ENCODE assay signal across 8 mouse cellular contexts in genomic region chrX:135993192-135993594, GRCm38 (mm10). TPM values are rescaled to one million over a fixed set of nuclear protein-coding genes. Genes with fewer than 3 reads are reported as not detected.
DNase-seq lines count a peak whose midpoint lies in the region; ATAC-seq and TF ChIP-seq lines count a peak whose summit lies in the region.
"Not testable (repeated sequence)": the region's sequence is repeated elsewhere in the genome, so short reads cannot be mapped to it uniquely, and the experiment has no call there.

No protein-coding gene starts in this region.

- not testable (repeated sequence) for TF ChIP-seq EP300 in liver, embryonic 14.5 days (IDR thresholded peaks at IDR 0.05; ENCODE audit: low read depth)

- peak overlapping the region; percentile 25 for H3K4me2 ChIP-seq in forebrain, embryonic 13.5 days
- not testable (repeated sequence) for H3K4me2 ChIP-seq in kidney, embryonic 14.5 days (replicated peaks; ENCODE audit: low read depth, low read length); liver, embryonic 14.5 days (ENCODE audit: low read depth); midbrain, embryonic 12.5 days (replicated peaks)

- not testable (repeated sequence) for DNase-seq in G1E (ENCODE audit: low spot score); liver, embryonic 14.5 days (ENCODE audit: low read depth in 3 of 3, low spot score in 3 of 3)
- DNase-seq in cerebellum, postnatal 25 days: peak; percentile 27 to 35
- peak; percentile 4 for DNase-seq in right cerebral cortex, postnatal 4 days

- H3K9me3 ChIP-seq in G1E (replicated peaks); forebrain, embryonic 13.5 days (replicated peaks); kidney, embryonic 14.5 days (ENCODE audit: control insufficient read depth, low read length); liver, embryonic 14.5 days (ENCODE audit: control insufficient read depth, low read length); midbrain, embryonic 12.5 days: not testable (repeated sequence)

- H3K4me1 ChIP-seq in G1E (ENCODE audit: insufficient read depth, low read depth, low read length); forebrain, embryonic 13.5 days; kidney, embryonic 14.5 days (ENCODE audit: control insufficient read depth, insufficient read depth, low read length); liver, embryonic 14.5 days (replicated peaks; ENCODE audit: control insufficient read depth in 2 of 2, insufficient read depth in 2 of 2, low read length in 1 of 2); midbrain, embryonic 12.5 days: not testable (repeated sequence)

- not testable (repeated sequence) for TF ChIP-seq CTCF in G1E (IDR thresholded peaks at IDR 0.05; ENCODE audit: low read depth, low read length); liver, embryonic 14.5 days (IDR thresholded peaks at IDR 0.05; ENCODE audit: low read depth)

- H3K9ac ChIP-seq in forebrain, embryonic 13.5 days; kidney, embryonic 14.5 days (ENCODE audit: low read depth, low read length); liver, embryonic 14.5 days (replicated peaks); midbrain, embryonic 12.5 days (replicated peaks): not testable (repeated sequence)

- ATAC-seq in G1E (ENCODE audit: extremely low read depth, insufficient number of reproducible peaks, low FRiP score, poor library complexity, severe bottlenecking): peak; percentile 49
- ATAC-seq in forebrain, embryonic 13.5 days: peak; percentile 91
- ATAC-seq in hematopoietic stem cell, adult 5-6 weeks (replicated peaks in 1 of 2; ENCODE audit: insufficient read depth in 1 of 2, low FRiP score in 2 of 2, low TSS enrichment in 1 of 2, low read depth in 1 of 2, poor library complexity in 2 of 2, severe bottlenecking in 2 of 2): peak; percentile 29 to 35; a peak in 3 of 4 replicates
- ATAC-seq in kidney, embryonic 14.5 days (ENCODE audit: low FRiP score, low TSS enrichment): peak; percentile 93
- ATAC-seq in liver, embryonic 14.5 days (ENCODE audit: insufficient read depth): peak; percentile 62
- peak; percentile 94 for ATAC-seq in midbrain, embryonic 12.5 days (ENCODE audit: low FRiP score, low read depth)

- H3K36me3 ChIP-seq in G1E (replicated peaks); forebrain, embryonic 13.5 days (ENCODE audit: poor library complexity, severe bottlenecking); kidney, embryonic 14.5 days (ENCODE audit: control insufficient read depth, insufficient read depth, low read length); liver, embryonic 14.5 days (replicated peaks; ENCODE audit: control insufficient read depth, insufficient read depth, low read depth); midbrain, embryonic 12.5 days: not testable (repeated sequence)

- WGBS in forebrain, embryonic 13.5 days: 25% methylated on average over 2 of the region's 3 CpGs
- 60% methylated on average over 2 of the region's 3 CpGs for WGBS in kidney, embryonic 14.5 days
- 35% methylated on average over 2 of the region's 3 CpGs for WGBS in liver, embryonic 14.5 days (ENCODE audit: insufficient replicate concordance)
- 47% methylated on average over 2 of the region's 3 CpGs for WGBS in midbrain, embryonic 12.5 days

- not testable (repeated sequence) for H3K27ac ChIP-seq in forebrain, embryonic 13.5 days; kidney, embryonic 14.5 days (ENCODE audit: low read depth, low read length); liver, embryonic 14.5 days; midbrain, embryonic 12.5 days (replicated peaks)

- H3K27me3 ChIP-seq in G1E (ENCODE audit: insufficient read depth, low read length); forebrain, embryonic 13.5 days; kidney, embryonic 14.5 days (ENCODE audit: control insufficient read depth, insufficient read depth, low read length); liver, embryonic 14.5 days (ENCODE audit: control insufficient read depth, insufficient read depth, low read length); midbrain, embryonic 12.5 days: not testable (repeated sequence)

- H3K4me3 ChIP-seq in G1E (ENCODE audit: low read depth, low read length); forebrain, embryonic 13.5 days; kidney, embryonic 14.5 days (ENCODE audit: low read length); liver, embryonic 14.5 days (ENCODE audit: insufficient read depth in 1 of 2, low read depth in 2 of 2, low read length in 2 of 2); midbrain, embryonic 12.5 days: not testable (repeated sequence)

RNA-seq across cellular contexts. Expression of gene Arxes2, which starts 0.4 kb away (rescaled TPM):
- total RNA-seq in G1E (2014; fragmentation: Nextera tagmentation) (9.0 and 12.7 TPM in 2 replicates), G1E (2017) (8.4 and 13.6 TPM in 2 replicates)
- polyA plus RNA-seq in G1E (2012): 13.5 TPM in 2 replicates
- polyA plus RNA-seq in forebrain, embryonic 13.5 days (2015; fragmentation: Nextera tagmentation; extraction: Ambion mirVana): 150 and 176 TPM in 2 replicates
- 1.4 and 4.7 TPM in 2 replicates for total RNA-seq in hematopoietic stem cell, adult 5-6 weeks (2017)
- polyA plus RNA-seq in kidney, embryonic 14.5 days (2014; fragmentation: Nextera tagmentation; extraction: Ambion mirVana): 82.0 and 82.5 TPM in 2 replicates
- polyA plus RNA-seq in liver, embryonic 14.5 days (2012; rRNA removed): 7.2 and 8.3 TPM in 2 replicates
- 15.9 and 18.3 TPM in 2 replicates for polyA plus RNA-seq in liver, embryonic 14.5 days (2014; fragmentation: Nextera tagmentation; extraction: Ambion mirVana)
- polyA plus RNA-seq in midbrain, embryonic 12.5 days (2016; fragmentation: Nextera tagmentation; extraction: Ambion mirVana): 151 and 155 TPM in 2 replicates

RNA-seq across cellular contexts. Expression of gene Arxes1, which starts 40.0 kb away (rescaled TPM):
- total RNA-seq in G1E (2014; fragmentation: Nextera tagmentation) (not detected in 2 replicates), G1E (2017) (not detected in 2 replicates)
- not detected in 2 replicates for polyA plus RNA-seq in G1E (2012)
- polyA plus RNA-seq in forebrain, embryonic 13.5 days (2015; fragmentation: Nextera tagmentation; extraction: Ambion mirVana): 61.6 and 72.6 TPM in 2 replicates
- not detected in 2 replicates for total RNA-seq in hematopoietic stem cell, adult 5-6 weeks (2017)
- polyA plus RNA-seq in kidney, embryonic 14.5 days (2014; fragmentation: Nextera tagmentation; extraction: Ambion mirVana): 41.3 and 44.6 TPM in 2 replicates
- polyA plus RNA-seq in liver, embryonic 14.5 days (2012; rRNA removed): 2.6 and 2.8 TPM in 2 replicates
- polyA plus RNA-seq in liver, embryonic 14.5 days (2014; fragmentation: Nextera tagmentation; extraction: Ambion mirVana): 7.4 and 7.8 TPM in 2 replicates
- 51.9 and 53.3 TPM in 2 replicates for polyA plus RNA-seq in midbrain, embryonic 12.5 days (2016; fragmentation: Nextera tagmentation; extraction: Ambion mirVana)

Comparison
In these comparisons a context has a peak if more than half of its experiments do, and no peak if none do; other contexts are left out.
1. ATAC-seq: peak in every context shown above with its lines; median percentile 94 in midbrain, embryonic 12.5 days; 93 in kidney, embryonic 14.5 days; 91 in forebrain, embryonic 13.5 days; 62 in liver, embryonic 14.5 days; 49 in G1E; 32 in hematopoietic stem cell, adult 5-6 weeks.